Mouse (Mus musculus): ENCODE measurements around the gene Vgll2.

The Vgll2 gene

GRCm38 (mm10) chr10:52022413-52023212, at the start of gene Vgll2:
Gene Vgll2 (plus strand): TSS chr10:52022502.
- no peak for DNase-seq (ENCODE audit: low read depth)

GRCm38 (mm10) chr10:51975137-51975536, 47.2 kb upstream of the Vgll2 start:
- peak; percentile 31 for DNase-seq (ENCODE audit: low read depth)

- DNase-seq (ENCODE audit: low read depth): no peak
Observed at GRCm38 (mm10) chr10:51975587-51975986, 46.7 kb upstream of the Vgll2 start.

GRCm38 (mm10) chr10:51981651-51982050, 40.7 kb upstream of the Vgll2 start:
- DNase-seq (ENCODE audit: low read depth): no peak

GRCm38 (mm10) chr10:51982395-51982794, 39.9 kb upstream of the Vgll2 start:
- DNase-seq (ENCODE audit: low read depth): no peak

- DNase-seq (ENCODE audit: low read depth): no peak
Observed at GRCm38 (mm10) chr10:52018471-52018870, 3.8 kb upstream of the Vgll2 start.

GRCm38 (mm10) chr10:52021231-52021630, 1.1 kb upstream of the Vgll2 start:
- no peak for DNase-seq (ENCODE audit: low read depth)

GRCm38 (mm10) chr10:52021736-52022394, 437 bp upstream of the Vgll2 start:
- no peak for DNase-seq (ENCODE audit: low read depth)

GRCm38 (mm10) chr10:52023213-52024052, 1.1 kb downstream of the Vgll2 start:
- no peak for DNase-seq (ENCODE audit: low read depth)

- DNase-seq (ENCODE audit: low read depth): no peak
Observed at GRCm38 (mm10) chr10:52024053-52024410, 1.7 kb downstream of the Vgll2 start.

GRCm38 (mm10) chr10:52025291-52025690, 3.0 kb downstream of the Vgll2 start:
- DNase-seq (ENCODE audit: low read depth): no peak

- no peak for DNase-seq (ENCODE audit: low read depth)
Observed at GRCm38 (mm10) chr10:52025821-52026220, 3.5 kb downstream of the Vgll2 start.

GRCm38 (mm10) chr10:52027161-52028035, 5.1 kb downstream of the Vgll2 start:
- DNase-seq (ENCODE audit: low read depth): no peak

- DNase-seq (ENCODE audit: low read depth): no peak
Observed at GRCm38 (mm10) chr10:52028561-52029370, 6.5 kb downstream of the Vgll2 start.

- no peak for DNase-seq (ENCODE audit: low read depth)
Observed at GRCm38 (mm10) chr10:52029421-52030080, 7.2 kb downstream of the Vgll2 start.

GRCm38 (mm10) chr10:52033729-52034128, 11.4 kb downstream of the Vgll2 start:
- DNase-seq (ENCODE audit: low read depth): no peak

GRCm38 (mm10) chr10:52039392-52039791, 17.1 kb downstream of the Vgll2 start:
- no peak for DNase-seq (ENCODE audit: low read depth)

- no peak for DNase-seq (ENCODE audit: low read depth)
Observed at GRCm38 (mm10) chr10:52043086-52043485, 20.8 kb downstream of the Vgll2 start.

GRCm38 (mm10) chr10:52048287-52048686, 26.0 kb downstream of the Vgll2 start:
- DNase-seq (ENCODE audit: low read depth): no peak

GRCm38 (mm10) chr10:52072482-52072881, 50.2 kb downstream of the Vgll2 start:
- peak; percentile 64 for DNase-seq (ENCODE audit: low read depth)

Measured in 416B (cell line).